Mouse (Mus musculus): Measurements from ENCODE around the gene Nab1. TPM values are rescaled to one million over a fixed set of nuclear protein-coding genes. Genes with fewer than 3 reads are reported as not detected.

The Nab1 gene
- polyA plus RNA-seq, 1 experiment from 2014 or later: 23.6 TPM

DNA sequence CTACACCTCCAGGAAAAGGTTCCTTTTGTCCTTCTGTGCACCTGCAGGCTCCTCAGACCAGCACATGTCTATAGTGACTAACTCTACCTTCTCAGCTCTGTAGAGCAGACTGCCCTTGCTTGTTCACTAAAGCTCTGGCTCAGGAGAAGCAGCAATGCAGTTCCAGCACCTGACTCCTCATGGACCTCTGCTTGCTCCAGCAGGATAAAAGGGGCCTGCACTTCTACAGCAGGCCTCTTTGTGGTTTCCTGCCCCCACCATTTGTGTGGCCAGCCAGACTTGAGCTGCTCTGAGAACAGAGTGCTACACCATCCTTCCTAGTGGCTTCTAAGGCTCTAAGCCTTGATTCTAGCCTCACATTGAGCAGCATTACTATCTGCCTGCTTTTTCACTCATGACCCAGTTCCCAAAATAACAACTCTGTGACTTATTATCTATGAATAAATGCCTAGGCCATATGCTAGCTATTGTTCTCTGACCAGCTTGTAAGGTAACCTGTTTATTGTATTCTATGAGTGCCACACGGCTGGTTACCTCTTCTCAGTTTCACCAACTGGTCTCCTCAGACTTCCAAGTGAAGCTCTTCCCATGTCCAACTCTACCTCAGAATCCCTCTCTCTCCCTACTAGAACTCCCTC, 11.4 kb upstream of the Nab1 start:
- H3K9me3 ChIP-seq (replicated peaks): no peaks in the 10 kb centered on the region
- no peaks in the 10 kb centered on the region for H3K27me3 ChIP-seq
- WGBS: 57% methylated on average over 1 of the region's 1 CpGs
- peak overlapping the region; percentile 21 for H3K27ac ChIP-seq
- no peak for ATAC-seq (replicated peaks; ENCODE audit: insufficient number of reproducible peaks, insufficient read depth, low FRiP score, low read depth)
- H3K4me3 ChIP-seq: no peak overlapping the region
- peaks cover 6% of the 10 kb centered on the region for H3K4me1 ChIP-seq (replicated peaks)
- H3K4me2 ChIP-seq: no peak overlapping the region
- H3K36me3 ChIP-seq: no peaks in the 10 kb centered on the region
- H3K9ac ChIP-seq: no peak overlapping the region

DNA sequence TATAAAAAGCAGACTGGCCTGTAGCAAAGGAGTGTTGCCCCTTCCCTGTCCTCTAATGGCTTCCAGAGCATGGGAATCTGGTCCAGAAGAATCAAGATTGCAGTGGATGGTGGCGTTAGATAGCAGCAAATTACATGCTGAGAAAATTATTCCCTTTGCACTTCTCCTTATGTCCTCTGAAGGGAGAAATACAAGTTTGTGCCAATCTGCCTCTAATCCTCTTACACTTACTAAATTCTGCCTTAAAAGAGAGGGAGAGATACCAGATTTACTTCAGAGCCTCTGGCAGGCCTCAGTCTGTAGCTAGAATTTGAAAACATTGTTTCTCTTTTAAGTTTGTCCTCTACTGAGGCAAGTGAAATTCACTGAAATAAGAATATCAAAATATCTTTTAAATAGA, 5.7 kb upstream of the Nab1 start:
- Histone ChIP-seq H3K27ac (no peak overlapping the region), H3K36me3 (no peaks in the 10 kb centered on the region), H3K27me3 (no peaks in the 10 kb centered on the region), H3K9me3 (replicated peaks) (no peaks in the 10 kb centered on the region), H3K4me3 (no peak overlapping the region), H3K4me2 (no peak overlapping the region), H3K4me1 (replicated peaks) (peaks cover 3% of the 10 kb centered on the region; the same call in 1 of the 2 replicates), H3K9ac (no peak overlapping the region)
- no peak for ATAC-seq (replicated peaks; ENCODE audit: insufficient number of reproducible peaks, insufficient read depth, low FRiP score, low read depth)
- 70% methylated on average over 1 of the region's 1 CpGs for WGBS

DNA sequence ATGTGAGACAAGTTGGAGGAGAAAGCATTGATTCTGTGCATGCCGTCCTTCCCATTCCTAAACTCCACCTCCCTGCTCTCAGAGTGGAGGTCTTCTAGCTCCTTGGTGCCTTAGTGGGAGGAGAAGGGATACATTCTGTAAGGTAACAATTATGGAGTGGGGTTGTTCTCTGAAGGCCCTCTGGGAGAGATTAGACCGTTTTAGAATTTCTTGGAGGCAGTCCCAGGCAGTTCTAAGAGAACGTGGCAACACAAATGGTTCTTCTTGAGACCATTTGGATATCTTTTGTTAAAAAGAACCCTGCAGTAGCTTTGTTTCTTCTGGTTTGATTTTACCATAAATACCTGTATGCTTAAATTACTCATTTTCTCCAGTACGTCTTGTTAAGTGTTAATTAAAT, 1.8 kb upstream of the Nab1 start:
- H3K27ac ChIP-seq: no peak overlapping the region
- WGBS: 58% methylated on average over 4 of the region's 4 CpGs
- no peaks in the 10 kb centered on the region for H3K9me3 ChIP-seq (replicated peaks)
- no peaks in the 10 kb centered on the region for H3K36me3 ChIP-seq
- no peak overlapping the region for H3K4me2 ChIP-seq
- H3K4me3 ChIP-seq: no peak overlapping the region
- peaks cover 6% of the 10 kb centered on the region for H3K4me1 ChIP-seq (replicated peaks)
- no peaks in the 10 kb centered on the region for H3K27me3 ChIP-seq
- no peak for ATAC-seq (replicated peaks; ENCODE audit: insufficient number of reproducible peaks, insufficient read depth, low FRiP score, low read depth)
- H3K9ac ChIP-seq: no peak overlapping the region

DNA sequence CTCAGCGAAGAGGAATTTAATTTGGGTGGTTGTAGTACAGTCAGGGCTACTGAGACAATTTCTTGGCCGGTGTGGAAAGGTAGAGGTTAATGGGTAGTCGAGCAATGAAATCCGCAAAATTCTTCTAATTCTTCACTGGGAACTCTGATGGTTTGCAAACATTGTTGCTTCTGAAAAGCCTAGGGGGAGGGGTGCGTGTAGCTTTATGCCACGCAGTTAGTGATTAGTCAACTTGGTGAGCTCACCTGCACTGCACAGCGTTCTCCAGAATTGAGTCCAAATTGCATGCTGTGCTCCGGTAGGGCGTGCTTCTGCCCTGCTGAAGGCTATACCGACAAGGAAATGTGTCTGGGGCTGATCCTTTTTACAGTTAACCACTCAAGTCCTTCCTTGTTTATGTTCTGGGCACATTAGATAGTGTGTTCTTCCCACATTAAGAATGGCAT, 1.2 kb upstream of the Nab1 start:
- Histone ChIP-seq H3K9ac (no peak overlapping the region), H3K4me3 (no peak overlapping the region), H3K27me3 (no peaks in the 10 kb centered on the region), H3K36me3 (no peaks in the 10 kb centered on the region), H3K27ac (no peak overlapping the region), H3K4me2 (no peak overlapping the region), H3K9me3 (replicated peaks) (no peaks in the 10 kb centered on the region), H3K4me1 (replicated peaks) (peaks cover 11% of the 10 kb centered on the region)
- WGBS: 44% methylated on average over 10 of the region's 10 CpGs
- ATAC-seq (replicated peaks; ENCODE audit: insufficient number of reproducible peaks, insufficient read depth, low FRiP score, low read depth): no peak

DNA sequence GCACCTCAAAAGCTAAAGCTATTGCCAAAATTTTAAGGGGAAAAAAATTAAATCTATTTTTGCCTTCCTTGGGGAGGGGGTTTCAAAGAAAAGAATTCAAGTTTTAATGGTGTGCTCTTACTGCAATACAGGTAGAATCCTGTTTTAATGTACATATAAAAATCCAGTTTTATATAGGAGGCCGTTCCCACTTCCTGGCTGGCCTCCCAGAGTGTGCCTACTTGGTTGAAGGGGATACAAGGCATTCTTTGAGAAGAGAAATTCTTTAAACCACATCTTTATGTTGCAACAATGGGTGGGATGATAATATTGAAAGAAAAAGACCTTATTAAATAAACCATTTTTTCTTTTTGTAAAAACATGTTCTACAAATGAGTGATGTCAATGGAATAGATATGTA, 611 bp upstream of the Nab1 start:
- Histone ChIP-seq H3K4me3 (peak overlapping the region; percentile 76), H3K9me3 (replicated peaks) (no peaks in the 10 kb centered on the region), H3K36me3 (no peaks in the 10 kb centered on the region), H3K9ac (0 out of 2 replicates have a peak overlapping the region, but pooled peaks have one; percentile 86), H3K4me2 (peak overlapping the region; percentile 77), H3K4me1 (replicated peaks) (peaks cover 16% of the 10 kb centered on the region), H3K27ac (peak overlapping the region; percentile 94; the same call in 1 of the 2 replicates), H3K27me3 (no peaks in the 10 kb centered on the region)
- ATAC-seq (replicated peaks; ENCODE audit: insufficient number of reproducible peaks, insufficient read depth, low FRiP score, low read depth): no peak
- WGBS: 58% methylated on average over 1 of the region's 1 CpGs

DNA sequence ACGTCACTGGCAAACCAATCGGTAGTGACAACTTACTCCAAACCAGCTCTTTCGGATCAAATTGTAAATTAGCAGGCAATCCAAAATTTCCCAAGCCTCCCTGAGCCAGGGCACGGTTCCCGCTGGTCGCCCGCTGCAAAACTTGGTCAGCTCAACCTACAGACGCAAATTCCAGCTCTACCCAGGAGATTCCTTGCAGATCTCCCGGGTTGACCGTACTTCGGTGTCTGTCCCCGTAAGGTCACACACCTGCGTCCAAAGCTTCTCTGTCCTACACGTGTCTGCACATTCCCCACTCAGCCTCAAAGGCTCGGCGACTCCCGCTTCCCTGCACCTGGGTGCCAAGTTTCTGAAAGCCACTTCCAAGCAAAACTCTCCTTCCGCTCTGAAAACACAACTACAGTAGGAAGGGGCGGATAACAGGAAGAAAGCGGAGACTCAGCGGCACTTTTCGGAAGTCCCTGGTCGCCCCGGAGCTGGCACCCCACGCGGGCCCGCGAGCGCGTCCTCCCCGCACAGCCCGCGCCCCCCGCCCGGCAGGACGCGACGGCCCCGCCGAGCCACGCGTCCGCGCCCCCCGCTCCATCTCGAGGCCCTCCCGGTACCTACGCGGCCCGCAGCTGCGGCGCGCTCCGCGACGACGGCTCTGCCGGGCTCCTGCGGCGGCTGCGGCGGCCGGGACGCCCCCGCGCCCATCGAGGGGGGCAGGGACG, 722 bp downstream of the Nab1 start:
- H3K9ac ChIP-seq: peak overlapping the region; percentile 86
- no peaks in the 10 kb centered on the region for H3K9me3 ChIP-seq (replicated peaks)
- peak overlapping the region; percentile 76 for H3K4me3 ChIP-seq
- under 1% methylated on average over 53 of the region's 68 CpGs for WGBS
- peak overlapping the region; percentile 77 for H3K4me2 ChIP-seq
- H3K36me3 ChIP-seq: no peaks in the 10 kb centered on the region
- peak; percentile 29 for ATAC-seq (replicated peaks; ENCODE audit: insufficient number of reproducible peaks, insufficient read depth, low FRiP score, low read depth)
- peaks cover 26% of the 10 kb centered on the region for H3K4me1 ChIP-seq (replicated peaks)
- H3K27ac ChIP-seq: peak overlapping the region; percentile 94
- H3K27me3 ChIP-seq: no peaks in the 10 kb centered on the region

DNA sequence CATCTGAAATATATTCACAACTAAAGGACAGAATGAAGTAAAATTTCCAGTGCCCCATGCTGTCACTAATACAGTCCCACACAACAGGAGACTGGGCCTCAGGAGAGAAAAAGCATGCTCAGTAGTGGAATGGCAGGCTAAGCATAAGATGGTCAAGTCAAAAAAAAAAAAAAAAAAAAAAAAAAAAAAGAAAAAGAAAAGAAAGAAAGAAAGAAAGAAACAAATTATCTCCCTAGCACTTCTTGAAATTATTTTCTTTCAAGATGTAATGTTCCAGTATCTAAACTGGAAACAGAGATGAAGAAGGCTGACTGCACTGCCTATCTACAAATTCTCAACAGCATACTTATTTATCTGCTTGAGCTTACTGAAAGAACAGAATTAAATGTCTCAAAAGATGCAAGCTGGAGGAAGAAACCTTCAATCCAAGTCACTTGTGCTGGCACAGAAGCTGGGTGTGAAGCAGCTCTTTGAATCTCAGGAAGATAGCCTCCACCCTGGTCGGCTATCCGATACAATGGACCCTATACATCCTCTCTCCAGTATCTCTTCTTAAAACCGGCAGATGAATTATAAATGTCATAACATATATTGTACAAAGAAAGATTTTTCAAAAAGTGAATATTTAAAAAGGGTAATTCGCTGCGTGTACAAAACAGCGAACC, 1.6 kb downstream of the Nab1 start:
- 11% methylated on average over 6 of the region's 6 CpGs for WGBS
- Histone ChIP-seq H3K9ac (peak overlapping the region; percentile 86), H3K4me3 (peak overlapping the region; percentile 76), H3K36me3 (no peaks in the 10 kb centered on the region), H3K4me1 (replicated peaks) (peaks cover 26% of the 10 kb centered on the region), H3K27ac (peak overlapping the region; percentile 94; the same call in 1 of the 2 replicates), H3K27me3 (no peaks in the 10 kb centered on the region), H3K4me2 (peak overlapping the region; percentile 77), H3K9me3 (replicated peaks) (no peaks in the 10 kb centered on the region)
- ATAC-seq (replicated peaks; ENCODE audit: insufficient number of reproducible peaks, insufficient read depth, low FRiP score, low read depth): no peak

DNA sequence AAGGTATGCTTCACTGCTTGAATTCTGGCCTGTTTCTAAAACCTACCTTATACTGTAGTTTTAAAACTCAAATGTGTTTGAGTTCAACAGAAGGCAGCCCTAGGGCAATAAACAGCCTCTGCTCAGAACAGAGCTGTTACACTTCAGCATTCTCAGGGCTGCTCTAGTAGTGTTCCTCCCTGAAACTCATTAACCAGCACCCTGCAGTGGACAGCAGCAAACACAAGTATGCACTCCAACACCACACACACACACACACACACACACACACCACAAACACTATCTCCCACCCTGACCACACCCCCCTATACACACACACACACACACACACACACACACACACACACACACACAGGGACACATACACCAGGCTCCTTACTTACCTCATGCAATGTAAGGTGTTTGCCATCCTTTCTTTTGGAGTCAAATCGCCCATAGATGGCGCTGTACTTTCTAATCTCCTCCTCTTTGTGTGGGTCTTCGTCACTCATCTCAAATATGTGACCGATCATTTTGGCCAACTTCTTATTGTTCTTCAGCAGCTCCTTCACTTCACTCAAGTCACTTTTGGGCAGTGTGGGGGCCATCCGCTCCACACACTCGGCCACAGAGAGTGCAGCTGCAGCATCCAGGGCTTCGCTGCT, 10.8 kb downstream of the Nab1 start:
- whole genome bisulfite sequencing: 73% methylated on average over 7 of the region's 7 CpGs
- H3K27me3 ChIP-seq: no peaks in the 10 kb centered on the region
- H3K36me3 ChIP-seq: peaks cover 17% of the 10 kb centered on the region
- H3K4me3 ChIP-seq: no peak overlapping the region
- no peak overlapping the region for H3K27ac ChIP-seq
- peaks cover 11% of the 10 kb centered on the region for H3K4me1 ChIP-seq (replicated peaks)
- H3K9ac ChIP-seq: no peak overlapping the region
- ATAC-seq (replicated peaks; ENCODE audit: insufficient number of reproducible peaks, insufficient read depth, low FRiP score, low read depth): no peak
- no peaks in the 10 kb centered on the region for H3K9me3 ChIP-seq (replicated peaks)
- H3K4me2 ChIP-seq: no peak overlapping the region

DNA sequence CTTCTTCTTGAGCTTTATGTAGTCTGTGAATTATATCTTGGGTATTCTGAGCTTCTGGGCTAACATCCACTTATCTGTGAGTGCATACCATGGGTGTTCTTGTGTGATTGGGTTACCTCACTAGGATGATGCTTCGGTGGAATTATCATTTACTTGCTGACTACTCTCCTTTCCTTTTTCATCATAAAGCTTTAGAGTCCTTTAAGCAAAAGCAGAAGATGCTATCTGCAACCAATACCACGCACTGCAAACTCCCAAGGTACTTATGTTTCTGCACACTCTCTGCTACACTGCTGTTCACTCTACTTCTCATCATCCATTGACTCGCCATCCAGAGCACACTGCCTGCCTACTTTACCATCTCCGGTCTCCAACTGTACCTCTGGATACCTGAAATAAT, 15.5 kb downstream of the Nab1 start:
- WGBS: 89% methylated on average over 4 of the region's 4 CpGs
- Histone ChIP-seq H3K4me3 (no peak overlapping the region), H3K4me2 (no peak overlapping the region), H3K9ac (no peak overlapping the region), H3K4me1 (replicated peaks) (no peaks in the 10 kb centered on the region), H3K27ac (no peak overlapping the region), H3K27me3 (no peaks in the 10 kb centered on the region), H3K9me3 (replicated peaks) (no peaks in the 10 kb centered on the region), H3K36me3 (peaks cover 21% of the 10 kb centered on the region)
- no peak for ATAC-seq (replicated peaks; ENCODE audit: insufficient number of reproducible peaks, insufficient read depth, low FRiP score, low read depth)

DNA sequence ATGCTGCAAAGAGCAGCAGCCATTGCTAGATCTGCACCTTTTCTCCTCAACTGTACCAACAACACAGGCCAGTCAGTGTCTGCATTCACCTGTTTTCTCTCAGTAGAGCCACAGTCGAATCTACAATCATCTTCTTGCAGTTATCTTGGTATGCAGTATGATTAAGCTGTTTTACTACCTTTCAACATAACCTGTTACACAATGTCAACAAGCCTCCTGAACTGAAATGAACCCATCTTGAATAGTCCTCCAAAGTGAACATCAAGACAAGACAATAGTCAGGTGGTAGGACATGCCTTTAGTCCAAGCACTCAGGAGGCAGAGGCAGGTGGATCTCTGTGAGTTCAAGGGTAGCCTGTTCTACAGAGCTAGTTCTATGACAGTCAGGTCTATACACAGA, 26.2 kb downstream of the Nab1 start:
- Histone ChIP-seq H3K27me3 (no peaks in the 10 kb centered on the region), H3K9me3 (replicated peaks) (no peaks in the 10 kb centered on the region; the same call in 1 of the 2 replicates), H3K4me2 (no peak overlapping the region), H3K4me3 (no peak overlapping the region), H3K36me3 (peaks cover 34% of the 10 kb centered on the region), H3K4me1 (replicated peaks) (no peaks in the 10 kb centered on the region), H3K27ac (no peak overlapping the region), H3K9ac (no peak overlapping the region)
- ATAC-seq (replicated peaks; ENCODE audit: insufficient number of reproducible peaks, insufficient read depth, low FRiP score, low read depth): no peak
- WGBS: 69% methylated on average over 1 of the region's 1 CpGs

DNA sequence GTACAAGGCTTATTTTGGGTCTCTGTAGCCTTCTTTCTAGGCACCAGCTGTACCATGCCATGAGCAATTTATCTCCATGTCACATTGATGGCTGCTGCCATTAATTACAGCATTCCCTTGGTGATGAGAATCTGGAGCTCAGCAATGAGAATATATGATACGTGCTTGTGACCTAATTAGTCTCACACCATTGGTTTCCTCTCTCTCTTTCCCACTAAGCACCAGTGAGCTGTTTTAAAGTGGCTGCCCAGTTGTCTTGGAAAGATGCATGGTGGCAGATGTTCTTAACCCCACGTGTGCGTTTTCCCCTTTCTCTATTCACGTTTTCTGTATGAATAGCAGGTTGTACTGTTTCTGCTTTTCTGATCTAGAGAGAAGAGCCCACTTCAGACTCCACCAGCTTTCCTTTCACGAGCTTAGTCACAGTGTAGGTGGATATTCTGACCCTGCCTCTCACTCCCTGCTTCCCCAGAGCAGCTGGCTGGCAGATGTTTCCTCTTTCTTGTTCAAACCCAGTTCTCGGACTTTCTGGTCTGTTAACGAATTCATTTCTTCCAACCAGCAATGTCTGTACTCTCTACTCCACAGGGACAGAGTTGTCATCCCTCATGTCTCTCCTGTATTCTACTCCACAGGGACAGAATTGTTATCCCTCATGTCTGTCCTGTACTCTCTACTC, 29.5 kb downstream of the Nab1 start:
- 65% methylated on average over 7 of the region's 7 CpGs for WGBS
- Histone ChIP-seq H3K27ac (no peak overlapping the region), H3K4me2 (no peak overlapping the region), H3K36me3 (peaks cover 23% of the 10 kb centered on the region; the same call in 1 of the 2 replicates), H3K9me3 (replicated peaks) (no peaks in the 10 kb centered on the region), H3K9ac (no peak overlapping the region), H3K4me3 (no peak overlapping the region), H3K4me1 (replicated peaks) (no peaks in the 10 kb centered on the region), H3K27me3 (no peaks in the 10 kb centered on the region)
- ATAC-seq (replicated peaks; ENCODE audit: insufficient number of reproducible peaks, insufficient read depth, low FRiP score, low read depth): no peak
